In the genomic region with DNA sequence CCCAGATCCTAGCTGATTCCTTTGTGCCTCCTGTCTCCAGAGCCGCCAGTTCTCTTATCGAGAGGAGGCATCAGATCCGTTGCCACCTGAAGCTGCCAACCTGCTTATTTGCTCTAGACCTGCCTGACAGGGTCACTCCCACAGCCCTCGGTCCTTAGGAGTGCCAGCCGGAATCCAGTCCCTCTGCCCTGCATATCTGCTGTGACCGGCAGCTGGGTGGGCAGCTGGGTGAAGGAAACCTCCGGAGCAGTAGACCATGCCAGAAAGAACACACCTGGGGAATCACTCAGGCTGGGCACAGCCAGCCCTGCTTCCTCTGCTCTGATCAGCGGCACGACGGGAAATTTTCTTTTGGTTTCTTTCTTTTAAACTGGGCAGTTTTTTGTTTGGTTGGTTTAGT, we compare ENCODE assay signal across 14 mouse cellular contexts. TPM values are rescaled to one million over a fixed set of nuclear protein-coding genes. Genes with fewer than 3 reads are reported as not detected.
DNase-seq lines count a peak whose midpoint lies in the region; ATAC-seq and TF ChIP-seq lines count a peak whose summit lies in the region.
"Had no signal": no experiment of that assay in that cellular context is flagged by ENCODE, and none has a peak within 500 bp of the region (broad histone marks: within the 10 kb centered on the region; RNA-seq: fewer than 3 reads in every experiment).

No protein-coding gene starts in this region.

- no peak for TF ChIP-seq CTCF in cerebellum, adult 2 months (IDR thresholded peaks at IDR 0.05; ENCODE audit: borderline replicate concordance, insufficient read depth, low read depth, low read length)

- H3K4me1 ChIP-seq in kidney, embryonic 15.5 days, result peaks cover 57% of the 10 kb centered on the region
- peaks cover 10% of the 10 kb centered on the region for H3K4me1 ChIP-seq in midbrain, embryonic 16.5 days (ENCODE audit: control insufficient read depth, insufficient read depth, low read length)
- H3K4me1 ChIP-seq in cerebellum, adult 2 months (ENCODE audit: control insufficient read depth, insufficient read depth, low read length), result no peaks in the 10 kb centered on the region

- H3K9me3 ChIP-seq in kidney, embryonic 15.5 days (replicated peaks), result no peaks in the 10 kb centered on the region
- no peaks in the 10 kb centered on the region for H3K9me3 ChIP-seq in midbrain, embryonic 16.5 days (replicated peaks; ENCODE audit: control insufficient read depth, low read length, poor library complexity, severe bottlenecking)
- H3K9me3 ChIP-seq: forebrain, embryonic 12.5 days; hindbrain, embryonic 12.5 days; limb, embryonic 12.5 days had no signal

- ATAC-seq in kidney, embryonic 15.5 days (replicated peaks; ENCODE audit: low FRiP score), result peak; percentile 27
- no peak for ATAC-seq in midbrain, embryonic 16.5 days

- H3K36me3 ChIP-seq in kidney, embryonic 15.5 days, result no peaks in the 10 kb centered on the region
- no peaks in the 10 kb centered on the region for H3K36me3 ChIP-seq in midbrain, embryonic 16.5 days (ENCODE audit: control insufficient read depth, insufficient read depth, low read length)
- H3K36me3 ChIP-seq: forebrain, embryonic 12.5 days; hindbrain, embryonic 12.5 days; limb, embryonic 12.5 days had no signal

- H3K27me3 ChIP-seq in kidney, embryonic 15.5 days, result peaks cover 32% of the 10 kb centered on the region
- peaks cover 35% of the 10 kb centered on the region for H3K27me3 ChIP-seq in midbrain, embryonic 16.5 days (ENCODE audit: control insufficient read depth, insufficient read depth, low read depth, low read length)
- H3K27me3 ChIP-seq in cerebellum, adult 2 months (ENCODE audit: control insufficient read depth, insufficient read depth, low read length), result peaks cover 12% of the 10 kb centered on the region

- H3K4me2 ChIP-seq in kidney, embryonic 15.5 days, result no peak overlapping the region
- no peak overlapping the region for H3K4me2 ChIP-seq in midbrain, embryonic 16.5 days (ENCODE audit: low read length)
- H3K4me2 ChIP-seq: forebrain, embryonic 12.5 days; hindbrain, embryonic 12.5 days; limb, embryonic 12.5 days had no signal

- WGBS in kidney, embryonic 15.5 days, result 53% methylated on average over 10 of the region's 10 CpGs
- WGBS in midbrain, embryonic 16.5 days, result 80% methylated on average over 10 of the region's 10 CpGs
- WGBS in cerebellum, adult 2 months, result 84% methylated on average over 10 of the region's 10 CpGs

- H3K27ac ChIP-seq in kidney, embryonic 15.5 days, result peak overlapping the region; percentile 42
- H3K27ac ChIP-seq in midbrain, embryonic 16.5 days (ENCODE audit: low read length), result no peak overlapping the region
- H3K27ac ChIP-seq in cerebellum, adult 2 months (ENCODE audit: insufficient read depth, low read length), result no peak overlapping the region
- H3K27ac ChIP-seq: forebrain, embryonic 12.5 days; hindbrain, embryonic 12.5 days; limb, embryonic 12.5 days had no signal

- H3K4me3 ChIP-seq in kidney, embryonic 15.5 days (replicated peaks), result no peak overlapping the region
- H3K4me3 ChIP-seq in midbrain, embryonic 16.5 days (ENCODE audit: low read depth, low read length), result no peak overlapping the region
- no peak overlapping the region for H3K4me3 ChIP-seq in cerebellum, adult 2 months (replicated peaks; ENCODE audit: insufficient read depth, low read depth, low read length)
- H3K4me3 ChIP-seq: forebrain, embryonic 12.5 days; hindbrain, embryonic 12.5 days; limb, embryonic 12.5 days had no signal

- H3K9ac ChIP-seq in kidney, embryonic 15.5 days, result no peak overlapping the region; the same call in 1 of the 2 replicates
- no peak overlapping the region for H3K9ac ChIP-seq in midbrain, embryonic 16.5 days (ENCODE audit: low read depth, low read length)
- H3K9ac ChIP-seq: forebrain, embryonic 12.5 days; hindbrain, embryonic 12.5 days; limb, embryonic 12.5 days had no signal

- no peak for DNase-seq in kidney, adult 11 months
- DNase-seq in urinary bladder, postnatal 14 days (ENCODE audit: low spot score), result peak; percentile 39
- no peak for DNase-seq in urinary bladder, postnatal 36 days (ENCODE audit: low spot score in 2 of 2)
- DNase-seq in kidney, postnatal 25 days, result peak; percentile 27 to 65
- no peak for DNase-seq in cerebellum, adult 2 months
- DNase-seq in cerebellum, postnatal 14 days, result no peak
- DNase-seq: cerebellum, postnatal 25 days; gastrocnemius, postnatal 25 days; midbrain, embryonic 14.5 days had no signal

- TF ChIP-seq POLR2A in cerebellum, adult 2 months (IDR thresholded peaks at IDR 0.05; ENCODE audit: borderline replicate concordance, insufficient read depth, low read length), result no peak

RNA-seq across cellular contexts. Expression of a gene that starts 3.4 kb away (rescaled TPM):
- 30.0 and 33.1 TPM in 2 replicates for polyA plus RNA-seq in kidney, embryonic 15.5 days (2015; fragmentation: Nextera tagmentation; extraction: Ambion mirVana)
- 3.2 and 3.4 TPM in 2 replicates for polyA plus RNA-seq in midbrain, embryonic 16.5 days (2015; fragmentation: Nextera tagmentation; extraction: Ambion mirVana)
- polyA plus RNA-seq in cerebellum, adult 2 months (2012; rRNA removed), result 3.3 and 3.7 TPM in 2 replicates

RNA-seq across cellular contexts. Expression of a gene that starts 18.2 kb away (rescaled TPM):
- 237 and 241 TPM in 2 replicates for polyA plus RNA-seq in kidney, embryonic 15.5 days (2015; fragmentation: Nextera tagmentation; extraction: Ambion mirVana)
- polyA plus RNA-seq in midbrain, embryonic 16.5 days (2015; fragmentation: Nextera tagmentation; extraction: Ambion mirVana), result 109 and 115 TPM in 2 replicates
- polyA plus RNA-seq in cerebellum, adult 2 months (2012; rRNA removed), result 214 and 220 TPM in 2 replicates

RNA-seq across cellular contexts. Expression of a gene that starts 33.6 kb away (rescaled TPM):
- polyA plus RNA-seq in kidney, embryonic 15.5 days (2015; fragmentation: Nextera tagmentation; extraction: Ambion mirVana), result 8.4 and 9.1 TPM in 2 replicates
- 33.1 and 36.4 TPM in 2 replicates for polyA plus RNA-seq in midbrain, embryonic 16.5 days (2015; fragmentation: Nextera tagmentation; extraction: Ambion mirVana)
- polyA plus RNA-seq in cerebellum, adult 2 months (2012; rRNA removed), result 63.9 and 64.5 TPM in 2 replicates

RNA-seq across cellular contexts. Expression of a gene that starts 36.0 kb away (rescaled TPM):
- polyA plus RNA-seq in kidney, embryonic 15.5 days (2015; fragmentation: Nextera tagmentation; extraction: Ambion mirVana), result 2.6 and 3.2 TPM in 2 replicates
- 1.2 and 1.4 TPM in 2 replicates for polyA plus RNA-seq in midbrain, embryonic 16.5 days (2015; fragmentation: Nextera tagmentation; extraction: Ambion mirVana)
- polyA plus RNA-seq in cerebellum, adult 2 months (2012; rRNA removed), result 3.0 and 4.1 TPM in 2 replicates

RNA-seq across cellular contexts. Expression of a gene that starts 54.4 kb away (rescaled TPM):
- polyA plus RNA-seq in kidney, embryonic 15.5 days (2015; fragmentation: Nextera tagmentation; extraction: Ambion mirVana), result 16.5 and 18.3 TPM in 2 replicates
- polyA plus RNA-seq in midbrain, embryonic 16.5 days (2015; fragmentation: Nextera tagmentation; extraction: Ambion mirVana), result 0.68 and 0.85 TPM in 2 replicates
- polyA plus RNA-seq in cerebellum, adult 2 months (2012; rRNA removed), result 6.5 and 8.3 TPM in 2 replicates
- polyA plus RNA-seq: forebrain, embryonic 12.5 days had no signal

Comparison
In these comparisons a context has a peak if more than half of its experiments do, and no peak if none do; other contexts are left out.
1. DNase-seq: peak in urinary bladder, postnatal 14 days (single experiment) and kidney, postnatal 25 days (2 of 2); none in kidney, adult 11 months (single experiment), urinary bladder, postnatal 36 days (0 of 2), cerebellum, adult 2 months (0 of 2) and cerebellum, postnatal 14 days (0 of 2).